Mouse (Mus musculus) macrophage (primary cell): ENCODE data around the gene Mtor. TPM values are rescaled to one million over a fixed set of nuclear protein-coding genes. Genes with fewer than 3 reads are reported as not detected.
A peak's percentile ranks its signal among the peaks of the same experiment; 100 is the strongest.

Experiments
- H3K27ac ChIP-seq: fragments of 350-480 bp; formaldehyde crosslinking; 2 replicates; pipeline ENCODE4 v1.9.0; 2021
- H3K36me3 ChIP-seq: fragments of 350-480 bp; formaldehyde crosslinking; 2 replicates; pipeline ENCODE4 v1.9.0; 2021; ENCODE audit errors: inconsistent target
- H3K4me3 ChIP-seq: fragments of 350-480 bp; formaldehyde crosslinking; 2 replicates; pipeline ENCODE4 v1.9.0; 2021; ENCODE audit errors: inconsistent target
- H3K79me2 ChIP-seq: fragments of 350-480 bp; formaldehyde crosslinking; 2 replicates; pipeline ENCODE4 v1.9.0; 2021; ENCODE audit errors: inconsistent target
- WGBS: methylation state at CpG from one replicate; pipeline ENCODE4 v1.1.7; 2026; ENCODE audit warnings: inconsistent platforms; ENCODE audit not compliant: missing documents; 5-methylcytosine and 5-hydroxymethylcytosine counted together
- polyA plus RNA-seq: library from polyadenylated mRNA; stranded (reverse); fragments of 250-400 nt; gene quantifications from 3 replicates; pipeline ENCODE4 v1.2.4, GENCODE M21; 2018; ENCODE audit warnings: inconsistent platforms

Gene Mtor
- polyA plus RNA-seq, 1 experiment from 2014 or later: 14.5 TPM

- Histone ChIP-seq H3K27ac (no peak overlapping the region), H3K36me3 (peaks cover 84% of the 10 kb centered on the region), H3K79me2 (peaks cover 10% of the 10 kb centered on the region), H3K4me3 (no peak overlapping the region)
- 98% methylated on average over 12 of the region's 12 CpGs for WGBS
Measured at GRCm38 (mm10) chr4:148563595-148563994, 115.2 kb downstream of the Mtor start.

- 91% methylated on average over 10 of the region's 10 CpGs for WGBS
- Histone ChIP-seq H3K36me3 (peaks cover 93% of the 10 kb centered on the region), H3K27ac (no peak overlapping the region), H3K4me3 (no peak overlapping the region), H3K79me2 (no peaks in the 10 kb centered on the region)
Measured at GRCm38 (mm10) chr4:148570138-148570537, 121.7 kb downstream of the Mtor start.

- Histone ChIP-seq H3K36me3 (peaks cover 93% of the 10 kb centered on the region), H3K79me2 (no peaks in the 10 kb centered on the region), H3K27ac (no peak overlapping the region), H3K4me3 (no peak overlapping the region)
- WGBS: 96% methylated on average over 9 of the region's 9 CpGs
Measured at GRCm38 (mm10) chr4:148570693-148571295, 122.4 kb downstream of the Mtor start.

GRCm38 (mm10) chr4:148573222-148573621 is 124.8 kb downstream of the Mtor start:
- WGBS: 83% methylated on average over 7 of the region's 7 CpGs
- Histone ChIP-seq H3K79me2 (no peaks in the 10 kb centered on the region), H3K4me3 (no peak overlapping the region), H3K27ac (no peak overlapping the region), H3K36me3 (peaks cover 87% of the 10 kb centered on the region)

GRCm38 (mm10) chr4:148580765-148581164 is 132.4 kb downstream of the Mtor start:
- Histone ChIP-seq H3K4me3 (no peak overlapping the region), H3K36me3 (peaks cover 52% of the 10 kb centered on the region), H3K27ac (no peak overlapping the region), H3K79me2 (no peaks in the 10 kb centered on the region)
- WGBS: 94% methylated on average over 9 of the region's 9 CpGs

GRCm38 (mm10) chr4:148581422-148581821 is 133.0 kb downstream of the Mtor start:
- 93% methylated on average over 5 of the region's 5 CpGs for WGBS
- Histone ChIP-seq H3K4me3 (no peak overlapping the region), H3K27ac (no peak overlapping the region), H3K79me2 (no peaks in the 10 kb centered on the region), H3K36me3 (peaks cover 45% of the 10 kb centered on the region)

GRCm38 (mm10) chr4:148583257-148583656 is 134.8 kb downstream of the Mtor start:
- WGBS: 15% methylated on average over 4 of the region's 4 CpGs

GRCm38 (mm10) chr4:148586648-148587047 is 138.2 kb downstream of the Mtor start:
- WGBS: 42% methylated on average over 9 of the region's 9 CpGs
- Histone ChIP-seq H3K79me2 (no peaks in the 10 kb centered on the region; the same call in 1 of the 2 replicates), H3K36me3 (peaks cover under 1% of the 10 kb centered on the region; the same call in 1 of the 2 replicates), H3K27ac (no peak overlapping the region), H3K4me3 (no peak overlapping the region)

More at GRCm38 (mm10) chr4:148583257-148583656, 134.8 kb downstream of the Mtor start:
- H3K79me2 ChIP-seq: no peaks in the 10 kb centered on the region
- no peak overlapping the region for H3K27ac ChIP-seq
- peaks cover 34% of the 10 kb centered on the region for H3K36me3 ChIP-seq
- H3K4me3 ChIP-seq: no peak overlapping the region

GRCm38 (mm10) chr4:148588793-148589192 is 140.4 kb downstream of the Mtor start:
- WGBS: 65% methylated on average over 9 of the region's 9 CpGs
- Histone ChIP-seq H3K79me2 (peaks cover 12% of the 10 kb centered on the region), H3K36me3 (no peaks in the 10 kb centered on the region), H3K4me3 (no peak overlapping the region), H3K27ac (no peak overlapping the region)

GRCm38 (mm10) chr4:148589565-148589964 is 141.2 kb downstream of the Mtor start:
- Histone ChIP-seq H3K27ac (no peak overlapping the region), H3K4me3 (no peak overlapping the region), H3K36me3 (peaks cover 5% of the 10 kb centered on the region; the same call in 1 of the 2 replicates), H3K79me2 (peaks cover 12% of the 10 kb centered on the region)
- 95% methylated on average over 6 of the region's 8 CpGs for WGBS

- Histone ChIP-seq H3K36me3 (peaks cover 11% of the 10 kb centered on the region; the same call in 1 of the 2 replicates), H3K27ac (peak overlapping the region; percentile 18; the same call in 1 of the 2 replicates), H3K4me3 (peak overlapping the region; percentile 46), H3K79me2 (peaks cover 12% of the 10 kb centered on the region)
- WGBS: 3% methylated on average over 16 of the region's 18 CpGs
Measured at GRCm38 (mm10) chr4:148590421-148591170, 142.2 kb downstream of the Mtor start.

- peak within 1 kb of the TSS; percentile 18; the same call in 1 of the 2 replicates for H3K27ac ChIP-seq
- H3K79me2 ChIP-seq: peaks cover 12% of the 10 kb centered on the region
- peak within 1 kb of the TSS; percentile 58 for H3K4me3 ChIP-seq
- H3K36me3 ChIP-seq: peaks cover 11% of the 10 kb centered on the region; the same call in 1 of the 2 replicates
- WGBS: under 1% methylated on average over 41 of the region's 50 CpGs
Measured at GRCm38 (mm10) chr4:148591171-148591630, 142.8 kb downstream of the Mtor start, which contains the start of gene Srm. TSS of gene Srm (plus strand) at chr4:148591503.

GRCm38 (mm10) chr4:148591637-148592380 is 143.4 kb downstream of the Mtor start:
- peaks cover 12% of the 10 kb centered on the region for H3K79me2 ChIP-seq
- WGBS: under 1% methylated on average over 50 of the region's 53 CpGs
- no peak overlapping the region for H3K27ac ChIP-seq
- H3K4me3 ChIP-seq: peak overlapping the region; percentile 58
- peaks cover 11% of the 10 kb centered on the region; the same call in 1 of the 2 replicates for H3K36me3 ChIP-seq

- 94% methylated on average over 11 of the region's 11 CpGs for WGBS
- peaks cover 12% of the 10 kb centered on the region for H3K79me2 ChIP-seq
- no peak overlapping the region for H3K4me3 ChIP-seq
- peaks cover 11% of the 10 kb centered on the region; the same call in 1 of the 2 replicates for H3K36me3 ChIP-seq
- no peak overlapping the region for H3K27ac ChIP-seq
Measured at GRCm38 (mm10) chr4:148593996-148594395, 145.6 kb downstream of the Mtor start.
